Mouse (Mus musculus): ENCODE results near the gene Fnbp1l.

Fnbp1l gene

DNA sequence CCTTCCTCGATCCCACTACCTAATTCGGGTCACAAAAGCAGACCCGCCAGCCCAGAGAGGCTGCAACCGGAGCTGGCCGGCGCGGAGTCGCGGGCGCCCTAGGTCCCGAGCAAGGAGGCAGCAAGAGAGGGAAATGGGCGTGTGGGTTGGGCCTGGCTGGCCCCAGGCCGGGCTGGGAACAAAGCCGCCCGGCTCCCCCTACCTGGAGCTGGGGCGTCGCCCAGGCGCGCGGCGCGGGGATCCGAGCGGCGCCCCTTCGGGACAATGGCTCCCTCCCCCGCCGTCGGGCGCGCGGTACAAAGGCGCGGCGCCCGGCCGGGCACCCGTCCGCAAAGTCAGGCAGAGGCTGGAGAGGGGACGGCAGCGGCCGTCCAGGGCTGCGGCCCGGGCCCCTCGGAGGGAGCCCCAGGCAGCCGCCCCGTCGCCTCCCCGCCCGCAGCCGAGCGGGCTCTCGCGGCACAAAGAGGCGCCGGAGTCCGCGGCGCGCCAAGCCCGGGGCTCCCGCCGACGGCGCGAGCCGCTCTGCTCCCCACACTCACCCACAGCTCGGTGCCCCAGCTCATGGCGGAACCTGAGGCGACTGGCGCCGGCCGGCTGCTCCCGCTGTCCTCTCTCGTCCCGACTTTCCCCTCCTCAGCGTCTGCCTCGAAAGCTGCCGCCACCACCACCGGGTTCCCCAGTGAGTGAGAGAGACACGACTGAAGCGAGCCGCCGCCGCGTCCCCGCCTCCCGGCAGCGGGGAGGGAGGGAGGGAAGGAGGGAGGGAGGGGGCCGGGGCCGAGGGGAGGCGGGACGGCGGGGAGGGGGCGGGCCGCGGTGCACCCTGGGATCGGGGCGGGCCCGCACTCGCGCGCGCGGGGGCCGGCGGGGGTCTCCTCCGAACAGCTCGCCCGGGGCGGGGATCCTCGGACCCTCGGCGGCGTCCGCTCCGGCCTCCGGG, at the start of gene Fnbp1l:
Fnbp1l (minus strand) TSS at position 725 of the 940 bp plus-strand sequence.
- no peak for DNase-seq (ENCODE audit: low read depth)

- DNase-seq (ENCODE audit: low read depth), result no peak
Observed at GRCm38 (mm10) chr3:122660795-122661194, 41.3 kb upstream of the Fnbp1l start.

DNA sequence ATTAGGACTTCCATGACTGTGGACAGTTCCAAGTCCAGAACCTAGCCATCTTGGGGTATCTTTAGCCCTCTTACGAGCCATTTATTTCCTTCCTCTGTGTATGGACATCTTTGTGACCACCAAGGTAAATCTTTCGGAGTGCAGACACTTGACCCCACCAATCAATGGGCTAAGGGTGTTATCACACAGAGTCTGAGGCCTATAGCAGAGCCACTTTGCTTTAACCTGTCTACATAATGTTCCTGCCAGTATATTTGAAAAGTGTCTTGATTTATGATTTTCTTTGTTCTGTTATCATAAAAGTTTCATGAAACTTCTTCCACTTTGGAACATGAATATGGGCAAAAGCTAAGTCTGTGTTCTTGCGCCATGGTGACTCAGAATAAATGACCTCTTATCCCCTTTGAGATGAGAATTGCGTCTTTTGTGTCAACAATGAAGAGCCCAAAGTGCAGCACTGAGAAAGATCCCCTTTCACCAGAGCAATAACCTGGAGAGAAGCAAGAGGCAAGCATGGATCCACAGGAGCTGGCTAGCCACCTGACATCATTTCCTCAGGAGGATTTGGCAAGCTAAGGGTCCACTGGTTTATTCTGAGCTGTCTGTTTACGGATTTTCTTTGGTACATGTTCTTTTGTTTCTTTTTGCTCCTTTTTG, 39.9 kb upstream of the Fnbp1l start:
- DNase-seq (ENCODE audit: low read depth), result no peak

GRCm38 (mm10) chr3:122647195-122647837, 27.8 kb upstream of the Fnbp1l start:
- no peak for DNase-seq (ENCODE audit: low read depth)

DNA sequence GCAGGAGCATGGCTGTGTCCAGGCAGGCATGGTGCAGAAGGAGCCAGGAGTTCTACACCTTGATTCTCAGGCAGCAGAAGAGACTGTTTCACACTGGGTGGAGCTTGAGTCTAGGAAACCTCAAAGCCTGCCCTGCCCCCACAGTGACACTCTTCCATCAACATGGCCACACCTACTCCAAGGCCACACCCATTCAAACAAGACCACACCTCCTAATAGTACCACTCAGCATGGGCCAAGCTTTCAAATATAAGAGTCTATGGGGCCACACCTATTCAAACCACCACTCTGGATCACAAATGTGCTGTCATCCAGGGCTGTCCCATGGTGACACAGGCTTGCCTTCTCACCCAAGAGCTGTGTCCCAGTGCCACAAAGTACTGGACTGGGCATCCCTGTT, 20.8 kb upstream of the Fnbp1l start:
- no peak for DNase-seq (ENCODE audit: low read depth)

DNA sequence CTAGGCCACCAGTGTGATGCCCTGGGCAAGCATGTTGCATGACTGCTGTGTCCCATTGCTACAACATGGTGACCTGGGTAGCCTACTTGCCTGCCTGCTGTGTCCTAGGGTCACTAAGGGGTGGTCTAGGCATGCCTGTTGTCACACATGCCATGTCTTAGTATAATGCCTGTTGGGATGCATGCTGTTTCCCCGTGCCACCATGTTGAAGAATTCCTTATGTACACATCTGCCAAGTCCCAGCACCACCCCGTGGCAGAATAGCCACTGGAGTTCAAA, 19.6 kb upstream of the Fnbp1l start:
- no peak for DNase-seq (ENCODE audit: low read depth)

GRCm38 (mm10) chr3:122638329-122639196, 19.0 kb upstream of the Fnbp1l start:
- peak; percentile 96 for DNase-seq (ENCODE audit: low read depth)

GRCm38 (mm10) chr3:122637280-122637679, 17.8 kb upstream of the Fnbp1l start:
- DNase-seq (ENCODE audit: low read depth), result no peak

DNA sequence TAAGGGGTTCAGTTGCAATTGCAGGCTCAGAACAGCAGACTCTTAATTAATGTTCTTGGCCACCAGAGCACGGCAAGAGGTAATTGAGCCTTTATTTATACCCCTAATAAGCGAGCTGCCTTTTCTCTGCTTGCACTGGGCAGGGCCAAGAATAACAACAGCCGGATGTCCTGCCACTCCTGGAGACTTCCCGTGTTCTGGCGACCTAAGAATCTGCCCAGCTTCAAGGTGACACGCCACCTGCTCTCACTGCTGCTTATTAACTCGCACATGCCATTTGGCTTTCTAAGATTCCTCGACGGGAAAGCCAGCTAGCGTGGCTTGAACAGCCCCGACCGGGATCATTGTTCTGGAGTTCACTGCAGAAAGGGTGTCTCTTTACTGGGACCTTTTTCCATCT, 15.7 kb upstream of the Fnbp1l start:
- DNase-seq (ENCODE audit: low read depth), result no peak

- DNase-seq (ENCODE audit: low read depth), result no peak
Observed at GRCm38 (mm10) chr3:122629580-122629979, 10.1 kb upstream of the Fnbp1l start.

DNA sequence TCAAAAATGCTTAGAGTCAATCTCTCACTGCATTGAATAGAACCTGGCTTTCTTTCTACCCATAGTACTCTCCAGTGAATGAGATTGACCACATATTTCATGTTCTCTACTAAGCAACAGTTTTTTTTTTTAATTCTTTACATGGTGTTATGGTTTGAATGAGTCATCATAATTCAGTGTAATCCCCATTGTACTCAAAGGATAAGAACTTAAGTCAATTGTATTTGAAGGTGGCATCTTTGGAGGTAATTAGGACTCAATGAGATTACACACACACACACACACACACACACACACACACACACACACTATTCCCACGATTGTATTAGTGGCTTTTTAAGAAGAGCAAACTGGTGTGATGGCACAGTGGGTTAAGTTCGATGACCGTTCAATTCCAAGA, 9.4 kb upstream of the Fnbp1l start:
- no peak for DNase-seq (ENCODE audit: low read depth)

GRCm38 (mm10) chr3:122628546-122628945, 9.0 kb upstream of the Fnbp1l start:
- DNase-seq (ENCODE audit: low read depth), result no peak

DNA sequence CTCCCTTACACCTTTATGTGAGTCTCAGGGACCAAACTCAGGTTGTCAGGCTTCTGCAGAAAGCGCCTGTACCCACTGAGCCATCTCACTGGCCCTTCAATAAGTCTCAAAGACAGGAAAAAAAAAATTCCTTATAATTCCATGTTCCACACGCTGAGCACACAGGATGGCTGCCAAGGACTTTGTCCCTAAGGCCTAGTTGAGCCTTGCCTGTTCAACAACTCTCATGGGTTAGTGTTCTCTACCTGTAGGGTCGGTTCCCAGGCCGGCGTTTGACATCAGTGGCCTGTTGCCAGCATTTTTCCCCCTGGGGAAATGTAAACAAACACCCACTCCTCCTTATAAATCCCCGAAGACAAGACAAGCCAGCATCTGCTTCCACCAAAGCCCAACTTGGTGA, 8.3 kb upstream of the Fnbp1l start:
- DNase-seq (ENCODE audit: low read depth), result no peak

GRCm38 (mm10) chr3:122624591-122624990, 5.1 kb upstream of the Fnbp1l start:
- DNase-seq (ENCODE audit: low read depth), result no peak

- no peak for DNase-seq (ENCODE audit: low read depth)
Observed at GRCm38 (mm10) chr3:122620285-122620931, 893 bp upstream of the Fnbp1l start.

GRCm38 (mm10) chr3:122619931-122620284, 393 bp upstream of the Fnbp1l start:
- DNase-seq (ENCODE audit: low read depth), result no peak

DNA sequence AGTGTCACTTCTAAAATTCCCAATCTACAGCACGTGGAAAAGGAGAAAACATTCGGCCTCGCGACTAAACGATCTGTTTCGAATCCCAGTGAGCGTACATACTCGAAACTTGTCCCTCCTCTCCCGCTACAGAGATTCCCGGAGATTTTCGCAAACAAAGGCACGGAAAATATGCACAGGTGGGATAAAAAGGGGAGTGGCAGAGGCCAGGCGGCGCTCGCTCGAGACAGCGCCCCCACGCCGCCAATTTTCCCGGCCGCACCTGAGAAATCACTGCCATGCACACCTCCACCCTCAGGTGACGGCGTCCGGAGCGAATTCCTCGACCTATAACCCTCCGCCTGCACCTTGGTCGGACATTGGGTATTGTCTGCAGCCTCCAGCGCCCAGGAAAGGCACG, 1.1 kb downstream of the Fnbp1l start:
- no peak for DNase-seq (ENCODE audit: low read depth)

GRCm38 (mm10) chr3:122617613-122618340, 1.7 kb downstream of the Fnbp1l start:
- no peak for DNase-seq (ENCODE audit: low read depth)

GRCm38 (mm10) chr3:122612537-122612936, 7.0 kb downstream of the Fnbp1l start:
- DNase-seq (ENCODE audit: low read depth), result no peak

- DNase-seq (ENCODE audit: low read depth), result no peak
Observed at GRCm38 (mm10) chr3:122611761-122612160, 7.8 kb downstream of the Fnbp1l start.

Measured in c-Kit-positive CD71-positive TER-119-negative erythroid progenitor cells, embryonic 14.5 days (primary cell).